Mouse (Mus musculus) retina, embryonic 14.5 days (tissue): ENCODE measurements around the gene Cbx7.

Experiments
- DNase-seq: peaks from one replicate; pipeline ENCODE4 v3.0.0-alpha.2; 2015; ENCODE audit warnings: low spot score

Cbx7 gene

GRCm38 (mm10) chr15:79970940-79971339, at the start of gene Cbx7:
TSS of gene Cbx7 (minus strand) at chr15:79971119.
- no peak for DNase-seq

- DNase-seq = no peak
Measured at GRCm38 (mm10) chr15:80020516-80020915, 49.6 kb upstream of the Cbx7 start.

GRCm38 (mm10) chr15:80019625-80020024, 48.7 kb upstream of the Cbx7 start:
- DNase-seq = no peak

GRCm38 (mm10) chr15:80019220-80019619, 48.3 kb upstream of the Cbx7 start:
- DNase-seq = no peak

GRCm38 (mm10) chr15:80016563-80017301, 45.8 kb upstream of the Cbx7 start:
- DNase-seq = no peak

GRCm38 (mm10) chr15:80015211-80015952, 44.5 kb upstream of the Cbx7 start:
- DNase-seq = no peak

- no peak for DNase-seq
Measured at GRCm38 (mm10) chr15:80014321-80015210, 43.6 kb upstream of the Cbx7 start, which contains the start of gene Pdgfb. TSS of gene Pdgfb (minus strand) at chr15:80014977.

- DNase-seq = no peak
Measured at GRCm38 (mm10) chr15:80014031-80014320, 43.1 kb upstream of the Cbx7 start.

- DNase-seq = no peak
Measured at GRCm38 (mm10) chr15:80013256-80014030, 42.5 kb upstream of the Cbx7 start.

GRCm38 (mm10) chr15:80012527-80013201, 41.7 kb upstream of the Cbx7 start:
- peak; percentile 64 for DNase-seq

- peak; percentile 64 for DNase-seq
Measured at GRCm38 (mm10) chr15:80011778-80012526, 41.0 kb upstream of the Cbx7 start.

GRCm38 (mm10) chr15:80011194-80011593, 40.3 kb upstream of the Cbx7 start:
- no peak for DNase-seq

- no peak for DNase-seq
Measured at GRCm38 (mm10) chr15:80010182-80010558, 39.3 kb upstream of the Cbx7 start.

- DNase-seq = no peak
Measured at GRCm38 (mm10) chr15:80009421-80010181, 38.7 kb upstream of the Cbx7 start.

GRCm38 (mm10) chr15:80008461-80008860, 37.5 kb upstream of the Cbx7 start:
- no peak for DNase-seq

GRCm38 (mm10) chr15:80006156-80006555, 35.2 kb upstream of the Cbx7 start:
- DNase-seq = no peak

- no peak for DNase-seq
Measured at GRCm38 (mm10) chr15:80005436-80005835, 34.5 kb upstream of the Cbx7 start.

- no peak for DNase-seq
Measured at GRCm38 (mm10) chr15:80004644-80005340, 33.9 kb upstream of the Cbx7 start.

GRCm38 (mm10) chr15:80003581-80003980, 32.7 kb upstream of the Cbx7 start:
- DNase-seq = no peak
